ENCODE assay signal across 21 mouse cellular contexts in the genomic region with DNA sequence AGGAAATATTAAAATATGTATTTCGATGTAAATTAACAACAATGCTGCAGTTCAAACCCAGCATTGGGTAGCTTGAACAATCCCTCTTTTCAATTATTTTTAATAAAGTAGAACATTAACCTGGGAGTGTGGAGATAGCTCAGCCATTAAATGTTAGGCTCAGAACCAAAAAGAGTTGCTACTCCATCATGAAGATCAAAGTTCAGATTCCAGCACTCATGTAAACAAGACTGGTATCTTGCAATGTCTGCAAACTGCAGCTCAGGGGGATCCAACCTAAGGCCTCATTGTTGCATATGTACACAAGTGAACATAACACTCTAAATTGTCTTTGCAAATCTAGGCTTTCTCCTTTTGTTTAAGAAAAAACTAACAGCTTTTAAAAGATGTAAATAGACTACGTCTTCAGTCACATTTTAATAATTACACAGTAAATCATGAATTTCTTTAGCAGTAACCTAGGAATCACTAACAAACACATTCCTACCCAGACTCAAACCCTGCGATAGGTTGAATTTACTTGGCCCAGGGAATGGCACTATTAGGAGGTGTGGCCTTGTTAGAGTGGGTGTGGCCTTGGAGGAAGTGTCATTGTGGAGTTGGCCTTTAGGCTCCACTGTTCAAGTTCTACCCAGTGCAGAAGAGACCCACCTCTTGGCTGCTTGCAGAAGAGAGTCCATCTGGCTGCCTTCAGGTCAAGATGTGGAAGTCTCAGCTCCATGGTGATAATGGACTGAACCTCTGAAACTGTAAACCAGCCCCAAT. TPM values are rescaled to one million over a fixed set of nuclear protein-coding genes. Genes with fewer than 3 reads are reported as not detected.
DNase-seq lines count a peak whose midpoint lies in the region; ATAC-seq and TF ChIP-seq lines count a peak whose summit lies in the region.
"Had no signal": no experiment of that assay in that cellular context is flagged by ENCODE, and none has a peak within 500 bp of the region (broad histone marks: within the 10 kb centered on the region; RNA-seq: fewer than 3 reads in every experiment).

No protein-coding gene starts in this region.

- peak; percentile 32 for DNase-seq in R1 (ENCODE audit: low read depth, low spot score)
- peak; percentile 52 for DNase-seq in kidney, adult 18-20 months
- DNase-seq in kidney, postnatal 10 days = peak; percentile 42
- DNase-seq in liver, embryonic 14.5 days (ENCODE audit: low read depth in 3 of 3, low spot score in 3 of 3) = peak in 1 of 3 experiments; percentile 4
- DNase-seq in cerebellum, adult 8-10 months = no peak
- DNase-seq: adrenal gland, postnatal 14 days; cerebellum, adult 11-12 months; gastrocnemius, postnatal 10 days; heart, adult 2 months; lung, postnatal 10 days; right cerebral cortex, postnatal 25 days; thymus, postnatal 25 days had no signal

- no peak overlapping the region for H3K9ac ChIP-seq in liver, embryonic 14.5 days (replicated peaks)
- H3K9ac ChIP-seq: embryonic facial prominence, embryonic 12.5 days; heart, embryonic 15.5 days had no signal

- H3K4me1 ChIP-seq in liver, embryonic 14.5 days (replicated peaks; ENCODE audit: control insufficient read depth in 2 of 2, insufficient read depth in 2 of 2, low read length in 1 of 2) = no peaks in the 10 kb centered on the region
- H3K4me1 ChIP-seq: embryonic facial prominence, embryonic 12.5 days; heart, embryonic 15.5 days had no signal

- no peak overlapping the region for H3K4me2 ChIP-seq in liver, embryonic 14.5 days (ENCODE audit: low read depth)
- H3K4me2 ChIP-seq: embryonic facial prominence, embryonic 12.5 days; heart, embryonic 15.5 days had no signal

- H3K36me3 ChIP-seq in liver, embryonic 14.5 days (replicated peaks; ENCODE audit: control insufficient read depth, insufficient read depth, low read depth) = no peaks in the 10 kb centered on the region

- ATAC-seq in liver, embryonic 14.5 days (ENCODE audit: insufficient read depth) = peak; percentile 71
- no peak for ATAC-seq in megakaryocyte-erythroid progenitor cell, adult 5-6 weeks (replicated peaks; ENCODE audit: low FRiP score, low TSS enrichment, poor library complexity, severe bottlenecking)
- no peak for ATAC-seq in granulocyte monocyte progenitor cell, adult 5-6 weeks (replicated peaks; ENCODE audit: poor library complexity, severe bottlenecking)

- no peaks in the 10 kb centered on the region for H3K27me3 ChIP-seq in liver, embryonic 14.5 days (ENCODE audit: control insufficient read depth, insufficient read depth, low read length)
- H3K27me3 ChIP-seq: embryonic facial prominence, embryonic 12.5 days; heart, embryonic 15.5 days had no signal

- no peak for TF ChIP-seq CTCF in liver, embryonic 14.5 days (IDR thresholded peaks at IDR 0.05; ENCODE audit: low read depth)

- H3K4me3 ChIP-seq in liver, embryonic 14.5 days (ENCODE audit: insufficient read depth in 1 of 2, low read depth in 2 of 2, low read length in 2 of 2) = no peak overlapping the region
- H3K4me3 ChIP-seq: embryonic facial prominence, embryonic 12.5 days; heart, adult 2 months; heart, embryonic 15.5 days had no signal

- WGBS in liver, embryonic 14.5 days (ENCODE audit: insufficient replicate concordance) = 66% methylated on average over 3 of the region's 3 CpGs

- no peak for TF ChIP-seq EP300 in liver, embryonic 14.5 days (IDR thresholded peaks at IDR 0.05; ENCODE audit: low read depth)

- no peak overlapping the region for H3K27ac ChIP-seq in liver, embryonic 14.5 days
- H3K27ac ChIP-seq: embryonic facial prominence, embryonic 12.5 days; heart, adult 2 months; heart, embryonic 15.5 days had no signal

- no peaks in the 10 kb centered on the region for H3K9me3 ChIP-seq in liver, embryonic 14.5 days (ENCODE audit: control insufficient read depth, low read length)
- H3K9me3 ChIP-seq: embryonic facial prominence, embryonic 12.5 days; heart, embryonic 15.5 days had no signal

RNA-seq across cellular contexts. Expression of a gene that starts 19.1 kb away (rescaled TPM):
- 4.7 and 5.3 TPM in 2 replicates for polyA plus RNA-seq in liver, embryonic 14.5 days (2012; rRNA removed)
- polyA plus RNA-seq in liver, embryonic 14.5 days (2014; fragmentation: Nextera tagmentation; extraction: Ambion mirVana) = 5.9 and 6.8 TPM in 2 replicates
- 0.52 and 2.0 TPM in 2 replicates for total RNA-seq in megakaryocyte-erythroid progenitor cell, adult 5-6 weeks (2014; fragmentation: Nextera tagmentation)
- 1.6 and 3.4 TPM in 2 replicates for total RNA-seq in megakaryocyte-erythroid progenitor cell, adult 5-6 weeks (2017)
- 1.4 and 3.4 TPM in 2 replicates for total RNA-seq in granulocyte monocyte progenitor cell, adult 5-6 weeks (2014; fragmentation: Nextera tagmentation)
- total RNA-seq in granulocyte monocyte progenitor cell, adult 5-6 weeks (2017) = 4.2 and 7.5 TPM in 2 replicates

RNA-seq across cellular contexts. Expression of a gene that starts 25.5 kb away (rescaled TPM):
- 3.5 and 5.5 TPM in 2 replicates for polyA plus RNA-seq in liver, embryonic 14.5 days (2012; rRNA removed)
- 9.6 and 9.7 TPM in 2 replicates for polyA plus RNA-seq in liver, embryonic 14.5 days (2014; fragmentation: Nextera tagmentation; extraction: Ambion mirVana)
- total RNA-seq in megakaryocyte-erythroid progenitor cell, adult 5-6 weeks (2014; fragmentation: Nextera tagmentation) = 23.4 and 29.9 TPM in 2 replicates
- total RNA-seq in megakaryocyte-erythroid progenitor cell, adult 5-6 weeks (2017) = 28.9 and 49.6 TPM in 2 replicates
- 24.7 and 27.8 TPM in 2 replicates for total RNA-seq in granulocyte monocyte progenitor cell, adult 5-6 weeks (2014; fragmentation: Nextera tagmentation)
- total RNA-seq in granulocyte monocyte progenitor cell, adult 5-6 weeks (2017) = 31.3 and 37.1 TPM in 2 replicates

RNA-seq across cellular contexts. Expression of a gene that starts 39.8 kb away (rescaled TPM):
- polyA plus RNA-seq in liver, embryonic 14.5 days (2012; rRNA removed) = 0.09 and 0.12 TPM in 2 replicates
- polyA plus RNA-seq in liver, embryonic 14.5 days (2014; fragmentation: Nextera tagmentation; extraction: Ambion mirVana) = 0.18 and 0.28 TPM in 2 replicates
- not detected in 2 replicates for total RNA-seq in megakaryocyte-erythroid progenitor cell, adult 5-6 weeks (2014; fragmentation: Nextera tagmentation)
- total RNA-seq in megakaryocyte-erythroid progenitor cell, adult 5-6 weeks (2017) = not detected in 2 replicates
- not detected in 2 replicates for total RNA-seq in granulocyte monocyte progenitor cell, adult 5-6 weeks (2014; fragmentation: Nextera tagmentation)
- not detected in 2 replicates for total RNA-seq in granulocyte monocyte progenitor cell, adult 5-6 weeks (2017)
- total RNA-seq: adrenal gland, postnatal 14 days; common myeloid progenitor, adult 5-6 weeks; gastrocnemius, postnatal 10 days; heart, adult 2 months had no signal

RNA-seq across cellular contexts. Expression of a gene that starts 54.9 kb away (rescaled TPM):
- not detected in 2 replicates for polyA plus RNA-seq in liver, embryonic 14.5 days (2012; rRNA removed)
- polyA plus RNA-seq in liver, embryonic 14.5 days (2014; fragmentation: Nextera tagmentation; extraction: Ambion mirVana) = not detected in 2 replicates
- not detected in 2 replicates for total RNA-seq in megakaryocyte-erythroid progenitor cell, adult 5-6 weeks (2014; fragmentation: Nextera tagmentation)
- not detected in 2 replicates for total RNA-seq in megakaryocyte-erythroid progenitor cell, adult 5-6 weeks (2017)
- not detected in 2 replicates for total RNA-seq in granulocyte monocyte progenitor cell, adult 5-6 weeks (2014; fragmentation: Nextera tagmentation)
- total RNA-seq in granulocyte monocyte progenitor cell, adult 5-6 weeks (2017) = not detected in 2 replicates
- total RNA-seq: adrenal gland, postnatal 14 days; common myeloid progenitor, adult 5-6 weeks; gastrocnemius, postnatal 10 days; heart, adult 2 months; layer of hippocampus, postnatal 10 days had no signal
- polyA plus RNA-seq: embryonic facial prominence, embryonic 12.5 days; heart, adult 2 months; heart, embryonic 15.5 days; hindbrain, embryonic 11.5 days; limb, embryonic 14.5 days; neural tube, embryonic 11.5 days had no signal
